Mouse (Mus musculus): ENCODE results near the gene Gm6525. TPM values are rescaled to one million over a fixed set of nuclear protein-coding genes. Genes with fewer than 3 reads are reported as not detected.

Gene Gm6525
- polyA plus RNA-seq, 1 experiment: 0.40 TPM

- H3K27me3 ChIP-seq (ENCODE audit: control insufficient read depth, insufficient read depth, low read length): no peaks in the 10 kb centered on the region
- H3K36me3 ChIP-seq (ENCODE audit: control insufficient read depth, insufficient read depth, low read length): no peaks in the 10 kb centered on the region
- peak overlapping the region; percentile 37 for H3K4me3 ChIP-seq (ENCODE audit: control insufficient read depth, low read depth, low read length)
- no peaks in the 10 kb centered on the region for H3K4me1 ChIP-seq (ENCODE audit: control insufficient read depth, insufficient read depth, low read length)
- TF ChIP-seq POLR2A (IDR thresholded peaks at IDR 0.05; ENCODE audit: control insufficient read depth, low read depth, low read length): no peak
- no peak for TF ChIP-seq CTCF (IDR thresholded peaks at IDR 0.05; ENCODE audit: control insufficient read depth, insufficient read depth, insufficient replicate concordance, low read depth, low read length)
- no peak overlapping the region for H3K27ac ChIP-seq (ENCODE audit: control insufficient read depth, insufficient read depth, low read depth, low read length)
Measured at GRCm38 (mm10) chr3:84220326-84220725, 46.4 kb downstream of the Gm6525 start.

GRCm38 (mm10) chr3:84220748-84221147, 46.8 kb downstream of the Gm6525 start:
- H3K4me1 ChIP-seq (ENCODE audit: control insufficient read depth, insufficient read depth, low read length): no peaks in the 10 kb centered on the region
- no peak overlapping the region for H3K27ac ChIP-seq (ENCODE audit: control insufficient read depth, insufficient read depth, low read depth, low read length)
- H3K4me3 ChIP-seq (ENCODE audit: control insufficient read depth, low read depth, low read length): peak overlapping the region; percentile 37; the same call in 1 of the 2 replicates
- no peak for TF ChIP-seq CTCF (IDR thresholded peaks at IDR 0.05; ENCODE audit: control insufficient read depth, insufficient read depth, insufficient replicate concordance, low read depth, low read length)
- no peak for TF ChIP-seq POLR2A (IDR thresholded peaks at IDR 0.05; ENCODE audit: control insufficient read depth, low read depth, low read length)
- H3K36me3 ChIP-seq (ENCODE audit: control insufficient read depth, insufficient read depth, low read length): no peaks in the 10 kb centered on the region
- H3K27me3 ChIP-seq (ENCODE audit: control insufficient read depth, insufficient read depth, low read length): no peaks in the 10 kb centered on the region

Other genes with a start within 250 kb of the Gm6525 start
- gene Tmem131l, start 133.9 kb upstream of the Gm6525 start, polyA plus RNA-seq (2012; rRNA removed): 58.1 and 64.6 TPM in 2 replicates
- gene Mnd1, start 18.3 kb upstream of the Gm6525 start, polyA plus RNA-seq (2012; rRNA removed): 1.2 TPM in 2 replicates
- 0.53 and 2.4 TPM in 2 replicates for gene Trim2, start 132.8 kb downstream of the Gm6525 start, polyA plus RNA-seq (2012; rRNA removed)